Mouse (Mus musculus): ENCODE measurements around the gene Sh2d3c. TPM values are rescaled to one million over a fixed set of nuclear protein-coding genes. Genes with fewer than 3 reads are reported as not detected.

Sh2d3c gene
- not detected for polyA plus RNA-seq (2014; fragmentation: Illumina TruSeq; extraction: RNeasy Lipid Tissue Mini Kit (QIAGEN cat#74804); ENCODE audit: low read depth, low replicate concordance)

DNA sequence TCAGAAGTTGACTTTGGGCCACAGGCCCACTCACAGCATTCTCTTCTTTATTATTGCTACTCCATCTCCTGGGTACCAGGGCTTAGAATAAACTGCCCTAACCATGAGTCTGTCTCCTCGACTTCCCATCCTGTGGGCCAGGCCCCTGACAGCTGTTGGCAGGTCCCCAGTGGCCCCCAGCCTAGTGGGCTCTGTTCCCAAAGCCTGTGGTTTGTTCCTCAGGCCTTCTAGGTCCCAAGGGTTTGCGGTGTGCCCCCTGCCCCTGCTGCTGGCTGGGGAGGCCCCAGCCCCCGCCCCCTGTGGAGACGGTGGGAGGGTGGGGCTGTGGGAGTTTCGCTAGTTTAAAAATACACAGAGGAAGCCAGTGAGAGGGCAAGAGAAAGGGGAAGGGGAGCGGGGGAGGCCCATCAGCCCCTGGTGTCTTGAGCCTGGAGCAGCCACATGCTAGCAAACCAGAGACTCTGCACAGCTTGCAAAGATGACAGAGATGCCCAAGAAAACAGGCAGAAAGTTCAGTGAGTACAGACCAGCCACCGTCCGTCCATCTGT is at the start of gene Sh2d3c:
TSS of gene Sh2d3c (plus strand) at position 375 of the 549 bp plus-strand sequence.

DNA sequence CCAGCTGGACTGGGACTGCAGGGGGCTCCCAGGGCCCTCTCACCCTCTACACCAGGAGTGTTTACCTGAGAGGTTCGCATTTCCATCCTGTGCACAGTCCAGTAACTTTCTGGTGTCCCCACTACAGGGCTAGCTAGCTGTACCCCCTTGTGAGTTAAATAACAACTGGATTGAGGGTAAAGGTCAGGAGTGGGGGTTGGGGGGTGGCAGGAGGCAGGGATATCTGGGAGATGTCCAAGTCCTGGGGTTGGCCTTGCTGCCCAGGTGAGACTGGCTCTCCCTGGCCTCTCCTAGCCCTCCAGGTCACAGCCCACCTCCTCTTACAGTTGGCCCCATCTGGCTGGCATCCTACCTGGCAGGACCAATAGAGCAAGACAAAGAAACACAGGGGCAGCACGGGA is 16.8 kb upstream of the Sh2d3c start, which contains the start of gene Fpgs:
TSS of gene Fpgs (minus strand) at position 125 of the 401 bp plus-strand sequence.

GRCm38 (mm10) chr2:32712934-32713817 is 7.7 kb upstream of the Sh2d3c start, which contains the start of gene Cdk9:
Cdk9 (minus strand) TSS chr2:32713076.

DNA sequence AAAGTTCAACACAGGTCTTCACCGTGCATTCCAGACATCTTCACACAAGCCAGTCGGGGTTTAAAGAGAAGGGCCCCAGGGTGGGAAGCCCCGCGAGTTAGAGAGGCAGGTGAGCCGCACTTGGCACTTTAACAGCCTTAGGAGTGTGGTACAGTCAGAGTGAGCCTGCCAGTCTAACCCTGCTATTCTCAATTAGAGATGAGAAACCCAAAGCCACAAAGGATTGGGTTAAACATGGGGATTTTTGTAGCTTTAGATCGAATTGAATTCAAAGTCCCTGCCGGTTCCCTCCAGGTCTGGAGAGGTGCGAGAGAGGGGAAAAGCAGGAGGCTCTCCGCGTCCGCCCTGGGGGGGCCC is 20.0 kb downstream of the Sh2d3c start, which contains the start of gene 6330409D20Rik:
TSS of gene 6330409D20Rik (minus strand) at position 101 of the 357 bp plus-strand sequence.

DNA sequence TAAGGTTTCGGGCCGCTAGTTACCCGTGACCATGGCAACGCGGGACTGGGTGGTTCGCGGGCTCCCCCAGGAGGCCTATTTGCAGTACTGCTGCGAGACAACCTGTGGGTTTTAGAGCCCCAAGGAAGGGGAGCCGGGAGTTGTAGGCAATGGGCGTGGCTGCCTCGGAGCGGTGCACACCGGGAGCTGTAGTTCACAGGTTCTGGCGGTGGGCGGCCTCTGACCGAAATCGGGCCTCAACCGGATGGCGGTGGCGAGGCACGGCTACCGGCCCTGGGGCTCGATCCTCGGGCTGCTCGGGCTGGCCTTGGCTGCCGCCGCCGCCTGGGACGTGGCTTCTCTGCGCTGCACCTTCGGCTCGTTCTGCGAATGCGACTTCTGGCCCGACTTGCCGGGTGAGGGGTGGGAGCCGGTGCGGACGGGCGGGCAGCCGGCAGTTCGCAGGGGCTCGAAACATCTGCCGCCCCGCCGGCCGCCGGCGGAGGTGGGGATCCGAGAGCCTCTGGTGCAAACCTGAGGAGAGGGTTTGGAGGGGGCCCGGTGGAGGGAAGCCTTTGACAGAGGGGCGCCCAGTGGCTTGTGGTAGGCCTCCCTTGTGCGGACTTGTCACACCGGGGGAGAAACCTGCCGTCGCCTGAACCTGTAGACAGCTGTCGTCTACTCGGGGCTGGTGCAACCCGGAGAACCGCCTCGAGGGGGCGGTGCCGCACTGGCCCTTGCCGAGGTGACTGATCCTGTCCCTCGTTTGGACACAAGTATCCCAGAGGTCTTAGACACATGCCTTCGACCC is 36.4 kb downstream of the Sh2d3c start, which contains the start of gene Tor2a:
TSS of gene Tor2a (plus strand) at position 179 of the 790 bp plus-strand sequence.

GRCm38 (mm10) chr2:32775359-32776074 is 54.7 kb downstream of the Sh2d3c start, which contains the start of the genes Ttc16 and Ptrh1:
Ttc16 (minus strand) TSS chr2:32775633.
Ptrh1 (plus strand) TSS chr2:32775786.

GRCm38 (mm10) chr2:32784048-32784681 is 63.3 kb downstream of the Sh2d3c start, which contains the start of gene Cfap157:
Cfap157 (minus strand) TSS chr2:32784428.

Other genes starting within 250 kb of the Sh2d3c start
- 8.8 TPM for gene Fam102a, start 185.7 kb upstream of the Sh2d3c start, polyA plus RNA-seq (2014; fragmentation: Illumina TruSeq; extraction: RNeasy Lipid Tissue Mini Kit (QIAGEN cat#74804); ENCODE audit: low read depth, low replicate concordance)
- gene Dpm2, start 150.2 kb upstream of the Sh2d3c start, polyA plus RNA-seq (2014; fragmentation: Illumina TruSeq; extraction: RNeasy Lipid Tissue Mini Kit (QIAGEN cat#74804); ENCODE audit: low read depth, low replicate concordance): 1.7 TPM
- gene Pip5kl1, start 146.3 kb upstream of the Sh2d3c start, polyA plus RNA-seq (2014; fragmentation: Illumina TruSeq; extraction: RNeasy Lipid Tissue Mini Kit (QIAGEN cat#74804); ENCODE audit: low read depth, low replicate concordance): not detected
- gene 9430097D07Rik, start 145.4 kb upstream of the Sh2d3c start, polyA plus RNA-seq (2014; fragmentation: Illumina TruSeq; extraction: RNeasy Lipid Tissue Mini Kit (QIAGEN cat#74804); ENCODE audit: low read depth, low replicate concordance): not detected
- gene St6galnac4, start 134.0 kb upstream of the Sh2d3c start, polyA plus RNA-seq (2014; fragmentation: Illumina TruSeq; extraction: RNeasy Lipid Tissue Mini Kit (QIAGEN cat#74804); ENCODE audit: low read depth, low replicate concordance): 0.49 TPM
- gene St6galnac6, start 121.3 kb upstream of the Sh2d3c start, polyA plus RNA-seq (2014; fragmentation: Illumina TruSeq; extraction: RNeasy Lipid Tissue Mini Kit (QIAGEN cat#74804); ENCODE audit: low read depth, low replicate concordance): 1.4 TPM
- gene Ak1, start 99.3 kb upstream of the Sh2d3c start, polyA plus RNA-seq (2014; fragmentation: Illumina TruSeq; extraction: RNeasy Lipid Tissue Mini Kit (QIAGEN cat#74804); ENCODE audit: low read depth, low replicate concordance): 3.7 TPM
- gene Eng, start 74.5 kb upstream of the Sh2d3c start, polyA plus RNA-seq (2014; fragmentation: Illumina TruSeq; extraction: RNeasy Lipid Tissue Mini Kit (QIAGEN cat#74804); ENCODE audit: low read depth, low replicate concordance): 6.9 TPM
- gene Fpgs, start 16.9 kb upstream of the Sh2d3c start, polyA plus RNA-seq (2014; fragmentation: Illumina TruSeq; extraction: RNeasy Lipid Tissue Mini Kit (QIAGEN cat#74804); ENCODE audit: low read depth, low replicate concordance): 3.5 TPM
- gene Cdk9, start 8.0 kb upstream of the Sh2d3c start, polyA plus RNA-seq (2014; fragmentation: Illumina TruSeq; extraction: RNeasy Lipid Tissue Mini Kit (QIAGEN cat#74804); ENCODE audit: low read depth, low replicate concordance): 42.3 TPM
- gene 6330409D20Rik, start 20.0 kb downstream of the Sh2d3c start, polyA plus RNA-seq (2014; fragmentation: Illumina TruSeq; extraction: RNeasy Lipid Tissue Mini Kit (QIAGEN cat#74804); ENCODE audit: low read depth, low replicate concordance): not detected
- 0.85 TPM for gene Tor2a, start 36.2 kb downstream of the Sh2d3c start, polyA plus RNA-seq (2014; fragmentation: Illumina TruSeq; extraction: RNeasy Lipid Tissue Mini Kit (QIAGEN cat#74804); ENCODE audit: low read depth, low replicate concordance)
- gene Ttc16, start 54.6 kb downstream of the Sh2d3c start, polyA plus RNA-seq (2014; fragmentation: Illumina TruSeq; extraction: RNeasy Lipid Tissue Mini Kit (QIAGEN cat#74804); ENCODE audit: low read depth, low replicate concordance): not detected
- gene Ptrh1, start 54.7 kb downstream of the Sh2d3c start, polyA plus RNA-seq (2014; fragmentation: Illumina TruSeq; extraction: RNeasy Lipid Tissue Mini Kit (QIAGEN cat#74804); ENCODE audit: low read depth, low replicate concordance): 0.53 TPM
- gene Cfap157, start 63.4 kb downstream of the Sh2d3c start, polyA plus RNA-seq (2014; fragmentation: Illumina TruSeq; extraction: RNeasy Lipid Tissue Mini Kit (QIAGEN cat#74804); ENCODE audit: low read depth, low replicate concordance): not detected
- gene Stxbp1, start 126.2 kb downstream of the Sh2d3c start, polyA plus RNA-seq (2014; fragmentation: Illumina TruSeq; extraction: RNeasy Lipid Tissue Mini Kit (QIAGEN cat#74804); ENCODE audit: low read depth, low replicate concordance): 2.1 TPM
- 1.1 TPM for gene Fam129b, start 155.1 kb downstream of the Sh2d3c start, polyA plus RNA-seq (2014; fragmentation: Illumina TruSeq; extraction: RNeasy Lipid Tissue Mini Kit (QIAGEN cat#74804); ENCODE audit: low read depth, low replicate concordance)
- 88.9 TPM for gene Rpl12, start 240.5 kb downstream of the Sh2d3c start, polyA plus RNA-seq (2014; fragmentation: Illumina TruSeq; extraction: RNeasy Lipid Tissue Mini Kit (QIAGEN cat#74804); ENCODE audit: low read depth, low replicate concordance)
- 3.9 TPM for gene Lrsam1, start 240.6 kb downstream of the Sh2d3c start, polyA plus RNA-seq (2014; fragmentation: Illumina TruSeq; extraction: RNeasy Lipid Tissue Mini Kit (QIAGEN cat#74804); ENCODE audit: low read depth, low replicate concordance)